Mouse (Mus musculus): ENCODE measurements around the gene Ccer2.

Ccer2 gene

DNA sequence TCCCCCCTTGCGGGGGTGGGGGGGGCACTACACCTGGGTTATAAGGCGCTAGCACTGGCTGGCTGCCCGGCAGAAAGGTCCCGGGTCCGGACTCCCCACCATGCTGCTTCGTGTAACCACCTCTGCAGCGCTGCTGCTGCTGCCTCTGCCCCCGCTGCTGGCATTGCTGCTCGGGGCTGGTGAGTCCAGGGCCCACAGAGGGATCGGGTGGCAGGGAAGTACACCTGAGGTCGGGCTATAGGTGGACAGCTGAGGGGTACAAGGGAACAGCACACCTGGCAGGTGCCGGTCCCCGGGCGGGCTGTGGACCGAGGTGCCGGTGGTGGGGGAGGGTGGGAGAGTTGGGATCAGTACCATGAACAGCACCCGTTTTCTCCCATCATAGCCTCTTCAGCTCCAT lies at the start of gene Ccer2:
TSS of gene Ccer2 (plus strand) at position 96 of the 400 bp plus-strand sequence.
- no peak for DNase-seq

- no peak for DNase-seq
These were observed 46.5 kb upstream of the Ccer2 start for GRCm38 (mm10) chr7:28709454-28709853.

DNA sequence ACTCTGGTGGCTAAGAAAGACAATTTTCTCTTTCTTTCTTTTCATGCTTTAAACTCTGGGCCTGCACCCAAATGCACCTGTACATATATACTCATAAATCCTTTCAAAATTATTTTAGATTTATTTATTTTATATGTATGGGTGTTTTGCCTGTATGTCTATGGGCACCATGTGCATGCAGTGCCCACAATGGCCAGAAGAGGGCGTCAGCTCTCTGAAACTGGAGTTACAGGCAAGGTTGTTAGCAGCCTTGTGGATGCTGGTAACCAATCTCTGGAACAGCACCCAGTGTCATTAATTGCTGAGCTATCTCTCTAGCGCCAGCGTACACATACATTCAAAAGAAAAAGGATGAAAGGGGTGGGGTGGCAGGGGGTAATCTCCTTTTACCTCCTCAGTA lies 45.0 kb upstream of the Ccer2 start:
- no peak for DNase-seq

DNA sequence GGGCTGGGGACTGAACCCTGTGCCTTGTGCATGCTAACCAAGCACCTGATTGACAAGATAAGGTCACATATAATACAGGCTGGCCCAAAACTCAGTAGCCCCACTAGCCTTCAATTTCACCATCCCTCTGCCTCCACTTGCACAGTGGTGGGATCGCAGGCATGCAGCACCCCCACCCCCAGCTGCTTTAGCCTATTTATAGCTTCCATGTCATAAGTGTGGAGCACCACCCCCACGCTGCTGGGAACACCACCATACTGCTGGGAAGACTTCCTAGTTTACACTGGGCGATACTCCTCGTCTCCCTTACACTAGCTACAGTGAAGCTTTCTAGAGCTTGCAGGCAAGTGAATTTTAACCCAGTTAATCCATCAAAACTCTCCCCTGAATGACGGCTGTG lies 41.3 kb upstream of the Ccer2 start:
- no peak for DNase-seq

DNA sequence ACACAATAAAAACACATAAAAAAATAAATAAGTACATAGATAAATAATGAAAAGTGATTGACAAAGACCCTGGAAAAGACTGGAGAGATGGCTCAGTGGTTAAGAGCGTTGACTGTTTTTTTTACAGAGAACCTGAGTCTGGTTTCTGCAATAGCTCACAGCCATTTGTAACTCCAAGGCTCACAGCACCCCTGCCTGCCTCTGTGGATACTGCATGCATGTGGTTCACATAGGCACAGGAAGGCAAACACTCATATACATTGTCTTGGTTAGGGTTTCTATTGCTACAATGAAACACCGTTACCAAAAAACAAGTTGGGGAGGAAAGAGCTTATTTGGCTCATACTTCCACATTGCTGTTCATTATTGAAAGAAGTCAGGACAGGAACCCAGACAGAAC lies 40.4 kb upstream of the Ccer2 start:
- DNase-seq: no peak

- DNase-seq: peak; percentile 64
These were observed 39.2 kb upstream of the Ccer2 start, which contains the start of gene Fbxo17 for GRCm38 (mm10) chr7:28716590-28717281. Gene Fbxo17 (plus strand): TSS chr7:28716804.

- no peak for DNase-seq
These were observed 38.2 kb upstream of the Ccer2 start for GRCm38 (mm10) chr7:28717726-28718125.

GRCm38 (mm10) chr7:28719159-28719558 lies 36.8 kb upstream of the Ccer2 start:
- DNase-seq: no peak

- DNase-seq: no peak
These were observed 36.3 kb upstream of the Ccer2 start for GRCm38 (mm10) chr7:28719650-28720049.

GRCm38 (mm10) chr7:28720753-28721537 lies 35.0 kb upstream of the Ccer2 start:
- no peak for DNase-seq

- no peak for DNase-seq
These were observed 33.9 kb upstream of the Ccer2 start for GRCm38 (mm10) chr7:28722079-28722478.

GRCm38 (mm10) chr7:28724613-28725012 lies 31.4 kb upstream of the Ccer2 start:
- no peak for DNase-seq

DNA sequence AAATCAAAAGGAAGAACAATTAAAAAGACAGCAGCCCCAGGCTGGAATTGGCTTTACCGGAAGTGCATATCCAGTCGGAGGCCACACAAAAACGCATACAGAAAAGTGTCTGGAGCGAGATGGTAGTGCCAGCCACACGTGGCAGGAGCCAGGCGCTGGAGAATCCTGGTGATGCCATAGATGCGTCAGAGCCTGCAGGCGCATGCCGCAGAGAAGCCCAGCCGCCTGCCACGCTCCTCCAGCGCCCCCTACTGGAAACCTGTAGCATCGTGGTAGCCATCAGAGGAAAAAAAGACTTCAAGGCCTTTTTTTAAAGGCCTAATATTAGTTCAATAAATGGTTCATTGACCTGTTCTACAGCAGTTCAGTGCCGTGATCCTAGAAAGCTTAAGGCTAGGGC lies 29.4 kb upstream of the Ccer2 start:
- DNase-seq: peak; percentile 80

GRCm38 (mm10) chr7:28727649-28728340 lies 28.2 kb upstream of the Ccer2 start:
- DNase-seq: no peak

DNA sequence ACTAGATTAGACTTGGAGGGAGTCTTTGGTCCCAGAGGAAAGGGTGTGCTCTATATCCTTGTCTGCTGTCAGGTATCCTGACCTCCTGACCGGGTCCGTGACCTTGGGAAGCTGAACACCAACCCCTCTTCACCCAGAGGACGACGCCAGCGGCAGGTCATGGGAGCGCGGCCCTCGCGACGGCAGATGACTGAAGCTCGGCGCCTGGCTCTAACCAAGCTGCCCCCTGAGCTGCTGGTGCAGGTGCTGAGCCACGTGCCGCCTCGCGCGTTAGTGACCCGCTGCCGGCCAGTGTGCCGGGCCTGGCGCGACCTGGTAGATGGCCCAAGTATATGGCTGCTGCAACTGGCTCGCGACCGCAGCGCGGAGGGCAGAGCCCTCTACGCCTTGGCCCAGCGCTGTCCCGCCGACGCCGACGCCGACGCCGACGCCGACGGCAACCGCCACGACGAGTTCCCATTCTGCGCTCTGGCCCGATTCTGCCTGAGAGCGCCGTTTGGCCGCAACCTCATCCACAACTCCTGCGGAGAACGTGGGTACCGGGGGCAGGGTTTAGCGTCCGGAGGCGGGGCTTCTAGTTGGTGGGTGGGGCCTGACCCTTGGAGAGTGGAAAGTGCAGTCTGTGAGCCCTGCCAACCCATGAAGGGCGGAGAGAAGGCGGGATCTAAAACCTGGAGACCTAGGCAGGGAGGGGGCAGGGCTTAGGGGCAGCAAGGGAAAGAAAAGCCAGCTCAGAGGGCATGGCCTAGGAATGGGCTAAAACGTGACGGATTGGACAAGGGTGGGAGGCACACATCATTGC lies 23.4 kb upstream of the Ccer2 start:
- peak; percentile 83 for DNase-seq

DNA sequence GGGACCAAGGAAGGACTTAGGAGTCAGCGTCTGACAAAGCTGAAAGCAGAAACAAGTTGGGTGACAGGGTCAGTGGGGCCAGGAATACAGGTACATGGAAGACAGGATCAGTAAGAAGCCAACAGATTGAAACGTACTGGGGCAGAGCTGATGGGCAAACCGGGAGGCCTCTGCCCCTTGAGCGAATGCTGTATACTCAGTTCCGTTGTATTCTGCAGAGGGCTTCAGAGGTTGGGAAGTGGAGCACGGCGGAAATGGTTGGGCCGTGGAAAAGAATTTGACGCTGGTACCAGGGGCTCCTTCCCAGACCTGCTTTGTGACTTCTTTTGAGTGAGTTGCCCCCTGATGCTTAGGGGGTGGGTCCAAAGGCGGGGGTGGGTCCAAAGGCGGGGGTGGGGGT lies 22.8 kb upstream of the Ccer2 start:
- no peak for DNase-seq

- no peak for DNase-seq
These were observed 20.3 kb upstream of the Ccer2 start for GRCm38 (mm10) chr7:28735701-28736100.

DNA sequence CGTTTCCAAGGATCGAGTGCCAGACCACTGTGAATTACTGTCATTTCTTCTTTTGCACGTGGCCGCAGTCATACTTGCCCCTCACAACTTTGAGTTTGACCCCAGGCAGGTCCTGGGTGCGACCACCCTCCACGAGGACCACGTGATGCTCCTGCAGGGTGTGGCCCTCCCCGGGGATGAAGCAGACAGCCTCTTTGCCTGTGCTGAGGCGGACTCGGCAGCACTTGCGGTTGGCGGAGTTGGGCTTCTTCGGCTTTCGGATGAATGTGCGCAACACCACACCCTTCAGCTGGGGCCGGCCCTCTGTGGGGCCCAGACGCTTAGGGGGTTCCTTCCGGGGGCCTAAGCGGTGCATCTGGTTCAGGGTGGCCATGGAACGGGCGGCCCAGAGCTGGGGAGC lies 16.1 kb upstream of the Ccer2 start:
- no peak for DNase-seq

DNA sequence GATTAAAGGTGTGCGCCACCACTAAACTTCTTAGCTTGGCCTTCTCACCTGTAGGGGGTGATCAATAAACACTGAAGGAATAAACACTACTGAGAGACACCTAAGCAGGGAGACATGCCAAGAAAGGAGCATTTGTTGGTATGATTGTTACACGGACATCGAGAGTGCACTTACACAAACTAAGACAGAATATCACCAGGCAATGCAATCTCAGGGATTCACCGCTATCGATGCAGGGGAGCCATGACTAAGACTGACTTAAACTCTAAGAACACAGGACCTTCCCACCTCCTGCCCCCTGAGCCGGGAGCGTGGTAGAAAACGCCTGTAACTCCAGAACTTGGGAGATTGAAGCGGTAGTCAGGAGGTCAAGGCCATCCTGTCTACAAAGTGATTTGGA lies 15.0 kb upstream of the Ccer2 start:
- no peak for DNase-seq

DNA sequence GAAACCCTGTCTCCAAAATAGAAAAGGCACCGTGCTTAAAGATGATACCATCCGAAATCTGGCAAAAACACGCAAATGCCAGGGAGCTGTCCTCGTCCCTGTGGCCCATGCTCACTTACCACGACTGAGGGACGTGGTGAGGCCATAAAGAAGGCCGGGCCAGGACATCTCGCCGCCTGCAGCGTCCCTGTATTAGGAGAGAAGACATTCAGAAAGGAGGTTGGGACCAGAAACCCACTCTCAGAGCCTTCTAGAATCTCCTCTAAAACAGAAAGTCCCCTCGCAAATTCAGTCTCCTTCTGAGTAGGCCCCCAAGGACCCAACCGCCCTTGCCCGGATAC lies 14.6 kb upstream of the Ccer2 start:
- DNase-seq: no peak

GRCm38 (mm10) chr7:28741709-28742438 lies 14.1 kb upstream of the Ccer2 start, which contains the start of the genes Mrps12 and Sars2:
Gene Mrps12 (minus strand): TSS chr7:28741820.
Gene Sars2 (plus strand): TSS chr7:28741992.
- DNase-seq: peak; percentile 96

DNA sequence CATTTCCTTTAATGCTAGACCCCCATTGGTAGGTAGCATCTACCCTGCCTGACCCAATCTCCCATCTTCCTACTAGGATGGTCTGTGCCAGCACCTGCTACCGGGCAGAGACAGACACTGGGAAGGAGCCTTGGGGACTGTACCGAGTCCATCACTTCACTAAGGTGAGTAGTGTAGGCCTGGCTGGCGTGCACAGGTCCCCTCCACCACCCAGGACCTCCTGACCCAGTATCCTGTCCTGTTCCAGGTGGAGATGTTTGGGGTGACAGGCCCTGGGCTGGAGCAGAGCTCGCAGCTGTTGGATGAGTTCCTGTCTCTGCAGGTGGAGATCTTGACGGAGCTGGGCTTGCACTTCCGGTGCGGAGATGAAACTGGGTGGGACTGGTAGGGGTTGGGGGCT lies 6.0 kb upstream of the Ccer2 start:
- no peak for DNase-seq
